Mouse (Mus musculus): ENCODE data around the gene Trp53.
"Not testable (repeated sequence)": the region's sequence is repeated elsewhere in the genome, so short reads cannot be mapped to it uniquely, and the experiment has no call there.

The Trp53 gene

GRCm38 (mm10) chr11:69624339-69624738 lies 44.2 kb downstream of the Trp53 start:
- DNase-seq (ENCODE audit: low read depth, low spot score): not testable (repeated sequence)

- peak; percentile 81 for DNase-seq (ENCODE audit: low read depth, low spot score)
Measured at GRCm38 (mm10) chr11:69628286-69628685, 48.1 kb downstream of the Trp53 start.

- DNase-seq (ENCODE audit: low read depth, low spot score): peak; percentile 62
Measured at GRCm38 (mm10) chr11:69629802-69630201, 49.6 kb downstream of the Trp53 start.

- peak; percentile 100 for DNase-seq (ENCODE audit: low read depth, low spot score)
Measured at GRCm38 (mm10) chr11:69632284-69633089, 52.3 kb downstream of the Trp53 start, which contains the start of gene Fxr2. TSS of gene Fxr2 (plus strand) at chr11:69632990.

GRCm38 (mm10) chr11:69633128-69633866 lies 53.1 kb downstream of the Trp53 start:
- DNase-seq (ENCODE audit: low read depth, low spot score): peak; percentile 18

- DNase-seq (ENCODE audit: low read depth, low spot score): no peak
Measured at GRCm38 (mm10) chr11:69635471-69635870, 55.3 kb downstream of the Trp53 start.
